ENCODE assay signal across 8 mouse cellular contexts in the genomic region with DNA sequence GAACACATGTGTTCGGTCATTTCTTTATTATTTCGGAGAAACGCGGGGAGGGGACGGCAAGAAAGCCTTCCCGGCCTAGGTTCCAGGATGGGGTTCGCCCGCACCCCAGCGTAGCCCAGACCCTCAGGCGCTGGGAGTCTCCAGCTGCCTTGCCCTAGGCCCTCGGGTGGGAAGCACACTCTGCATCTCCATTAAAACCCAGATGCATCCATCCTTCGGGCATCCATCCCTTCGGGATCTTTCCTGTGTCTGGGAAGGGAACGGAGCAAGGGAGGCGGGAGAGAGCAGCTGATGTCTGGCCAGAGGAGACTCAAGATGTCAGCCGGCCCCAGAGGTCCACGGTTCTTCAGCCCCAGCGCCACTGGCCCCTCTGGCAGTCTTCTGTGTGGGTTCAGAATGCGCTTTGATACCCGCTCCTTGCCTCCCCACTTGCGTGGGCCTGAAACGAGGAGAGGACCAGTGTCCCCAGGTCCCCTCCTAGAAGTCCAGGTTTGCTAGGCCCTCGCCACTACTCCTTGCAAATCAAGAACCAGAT. TPM values are rescaled to one million over a fixed set of nuclear protein-coding genes. Genes with fewer than 3 reads are reported as not detected.
DNase-seq lines count a peak whose midpoint lies in the region; ATAC-seq and TF ChIP-seq lines count a peak whose summit lies in the region.

No protein-coding gene starts in this region.

- DNase-seq in gastrocnemius, adult 2 months: no peak
- no peak for DNase-seq in gastrocnemius, postnatal 25 days
- peak; percentile 9 for DNase-seq in Muller cell, postnatal 12 days (ENCODE audit: inconsistent ontology term)
- DNase-seq in forebrain, embryonic 10.5 days (ENCODE audit: extremely low spot score, low spot score): peak; percentile 68
- DNase-seq in thymus, adult 2 months: no peak
- DNase-seq in lung, postnatal 25 days (ENCODE audit: low spot score): no peak
- DNase-seq in left cerebral cortex, postnatal 14 days (ENCODE audit: low spot score in 2 of 2): no peak

- peaks cover 97% of the 10 kb centered on the region for H3K27me3 ChIP-seq in forebrain, embryonic 10.5 days (ENCODE audit: poor library complexity, severe bottlenecking)
- H3K27me3 ChIP-seq in limb, embryonic 15.5 days: peaks cover 78% of the 10 kb centered on the region
- peaks cover 13% of the 10 kb centered on the region; the same call in 1 of the 2 replicates for H3K27me3 ChIP-seq in thymus, adult 2 months (ENCODE audit: control insufficient read depth, insufficient read depth, low read length)

- H3K36me3 ChIP-seq in forebrain, embryonic 10.5 days (replicated peaks): no peaks in the 10 kb centered on the region
- no peaks in the 10 kb centered on the region for H3K36me3 ChIP-seq in limb, embryonic 15.5 days
- H3K36me3 ChIP-seq in thymus, adult 2 months (ENCODE audit: control insufficient read depth, insufficient read depth, low read length): no peaks in the 10 kb centered on the region

- peaks cover 22% of the 10 kb centered on the region for H3K4me1 ChIP-seq in forebrain, embryonic 10.5 days
- peaks cover 20% of the 10 kb centered on the region for H3K4me1 ChIP-seq in limb, embryonic 15.5 days
- H3K4me1 ChIP-seq in thymus, adult 2 months (replicated peaks; ENCODE audit: control insufficient read depth, insufficient read depth, low read length): no peaks in the 10 kb centered on the region

- no peak for ATAC-seq in limb, embryonic 15.5 days (ENCODE audit: insufficient number of reproducible peaks, low FRiP score, low TSS enrichment, low read depth)

- TF ChIP-seq POLR2A in thymus, adult 2 months (IDR thresholded peaks at IDR 0.05; ENCODE audit: control insufficient read depth, extremely low read depth, insufficient read depth, low read length, poor library complexity): no peak

- H3K4me3 ChIP-seq in gastrocnemius, adult 2 months: peak overlapping the region; percentile 50
- peak overlapping the region; percentile 49 for H3K4me3 ChIP-seq in forebrain, embryonic 10.5 days
- peak overlapping the region; percentile 29 for H3K4me3 ChIP-seq in limb, embryonic 15.5 days
- H3K4me3 ChIP-seq in thymus, adult 2 months (ENCODE audit: control insufficient read depth, insufficient read depth, low read length): no peak overlapping the region

- 0 out of 2 replicates have a peak overlapping the region, but pooled peaks have one; percentile 14 for H3K9ac ChIP-seq in limb, embryonic 15.5 days

- H3K27ac ChIP-seq in gastrocnemius, adult 2 months: no peak overlapping the region
- H3K27ac ChIP-seq in forebrain, embryonic 10.5 days: peak overlapping the region; percentile 73
- H3K27ac ChIP-seq in limb, embryonic 15.5 days: no peak overlapping the region
- H3K27ac ChIP-seq in thymus, adult 2 months (ENCODE audit: control insufficient read depth, insufficient read depth, low read length): no peak overlapping the region

- no peak for TF ChIP-seq CTCF in gastrocnemius, adult 2 months (IDR thresholded peaks at IDR 0.05)
- TF ChIP-seq CTCF in thymus, adult 2 months (IDR thresholded peaks at IDR 0.05; ENCODE audit: borderline replicate concordance, control insufficient read depth, extremely low read depth, insufficient read depth, low read length, poor library complexity): no peak

- H3K4me2 ChIP-seq in limb, embryonic 15.5 days: peak overlapping the region; percentile 46

- intact Hi-C loops in gastrocnemius, adult 2 months (cut with DNase I): no loop called here
- intact Hi-C loops in left cerebral cortex, postnatal 14 days (cut with DNase I): no loop called here

- no peaks in the 10 kb centered on the region for H3K9me3 ChIP-seq in forebrain, embryonic 10.5 days
- no peaks in the 10 kb centered on the region for H3K9me3 ChIP-seq in limb, embryonic 15.5 days

- 0% methylated on average over 23 of the region's 23 CpGs for WGBS in forebrain, embryonic 10.5 days
- 7% methylated on average over 23 of the region's 23 CpGs for WGBS in limb, embryonic 15.5 days
- WGBS in thymus, adult 2 months: 13% methylated on average over 23 of the region's 23 CpGs

RNA-seq across cellular contexts. Expression of gene Nhlh2, which starts 2.3 kb away (rescaled TPM):
- not detected for total RNA-seq in gastrocnemius, adult 2 months (2021)
- total RNA-seq in gastrocnemius, postnatal 25 days (2021): not detected
- polyA plus RNA-seq in forebrain, embryonic 10.5 days (2016; fragmentation: Nextera tagmentation; extraction: Ambion mirVana): 10.4 and 16.5 TPM in 2 replicates
- polyA plus RNA-seq in limb, embryonic 15.5 days (2015; fragmentation: Nextera tagmentation; extraction: Ambion mirVana): 0.05 TPM in 1 of 2 replicates, not detected in the other
- 0.03 TPM in 1 of 2 replicates, not detected in the other for polyA plus RNA-seq in thymus, adult 2 months (2012; rRNA removed)
- total RNA-seq in left cerebral cortex, postnatal 14 days (2021): under 1 TPM; 0.22 to 0.51 TPM

Comparison
In these comparisons a context has a peak if more than half of its experiments do, and no peak if none do; other contexts are left out.
1. DNase-seq: peak in Muller cell, postnatal 12 days (single experiment) and forebrain, embryonic 10.5 days (single experiment); none in gastrocnemius, adult 2 months (single experiment), gastrocnemius, postnatal 25 days (single experiment), thymus, adult 2 months (single experiment), lung, postnatal 25 days (single experiment) and left cerebral cortex, postnatal 14 days (0 of 2).